Mouse (Mus musculus) midbrain, postnatal 0 days (tissue): ENCODE data around the gene Stk38l. TPM values are rescaled to one million over a fixed set of nuclear protein-coding genes. Genes with fewer than 3 reads are reported as not detected.

Source experiments
- ATAC-seq: fragments of 200-750 bp; cut with Nextera tagmentation; 2 replicates; pipeline ENCODE4 v1.8.0; 2017; ENCODE audit warnings: moderate number of reproducible peaks, mild to moderate bottlenecking, moderate TSS enrichment, moderate library complexity; ENCODE audit not compliant: low FRiP score
- DNase-seq: peaks from one replicate; pipeline ENCODE4 v3.0.0-alpha.2; 2015; ENCODE audit warnings: low spot score
- H3K27ac ChIP-seq: fragments of 300-500 bp; sonication (generic); 2 replicates; pipeline ENCODE4 v1.5.1; 2014; ENCODE audit warnings: low read depth, mild to moderate bottlenecking, low read length, mixed read lengths
- H3K27me3 ChIP-seq: fragments of 300-500 bp; sonication (generic); 2 replicates; pipeline ENCODE4 v1.6.1; 2014; ENCODE audit warnings: low read length, control low read depth, mixed read lengths; ENCODE audit not compliant: insufficient read depth
- H3K36me3 ChIP-seq: fragments of 300-500 bp; sonication (generic); 2 replicates; pipeline ENCODE4 v1.6.1; 2014; ENCODE audit warnings: low read length, control low read depth, mixed read lengths; ENCODE audit not compliant: insufficient read depth
- H3K4me1 ChIP-seq: fragments of 300-500 bp; sonication (generic); 2 replicates; pipeline ENCODE4 v1.6.1; 2014; ENCODE audit warnings: mild to moderate bottlenecking, control low read depth, antibody characterized with exemption, low read length, mixed read lengths; ENCODE audit not compliant: insufficient read depth
- H3K4me2 ChIP-seq: fragments of 300-500 bp; sonication (generic); 2 replicates; pipeline ENCODE4 v1.6.1; 2014; ENCODE audit warnings: low read depth, mild to moderate bottlenecking, low read length, mixed read lengths; ENCODE audit not compliant: poor library complexity, severe bottlenecking
- H3K4me3 ChIP-seq: fragments of 300-500 bp; sonication (generic); 2 replicates; pipeline ENCODE4 v1.5.1; 2014; ENCODE audit warnings: low read depth, mild to moderate bottlenecking, low read length, moderate library complexity
- H3K9ac ChIP-seq: fragments of 300-500 bp; sonication (generic); replicated peaks from 2 replicates; pipeline ENCODE4 v1.6.1; 2014; ENCODE audit warnings: mild to moderate bottlenecking, low read length, moderate library complexity, mixed read lengths; ENCODE audit not compliant: poor library complexity, severe bottlenecking
- H3K9me3 ChIP-seq: fragments of 300-500 bp; sonication (generic); 2 replicates; pipeline ENCODE4 v1.6.1; 2016; ENCODE audit warnings: low read length, control low read depth
- CTCF ChIP-seq: IDR thresholded peaks from 2 replicates; pipeline ENCODE4 v1.5.1; 2016; ENCODE audit warnings: antibody characterized with exemption, mild to moderate bottlenecking
- WGBS: fragments of 180-500 bp; shearing (Covaris S2); extraction: QIAGEN DNeasy Blood & Tissue Kit; methylation state at CpG from one replicate; pipeline ENCODE4 v1.1.7; 2014; 5-methylcytosine and 5-hydroxymethylcytosine counted together
- polyA plus RNA-seq: library from polyadenylated mRNA; unstranded; fragments of >200 nt; fragmentation: Nextera tagmentation; extraction: Ambion mirVana; gene quantifications from 2 replicates; pipeline ENCODE4 v1.2.1, GENCODE M21; 2015
- total RNA-seq: library from RNA; depleted of rRNA; stranded (reverse); fragments of >200 nt; gene quantifications from 2 replicates; pipeline ENCODE4 v1.2.3, GENCODE M21; 2014

Gene Stk38l
- total and polyA plus RNA-seq, 2 experiments from 2014 or later, result 6.6 to 12.4 TPM

DNA sequence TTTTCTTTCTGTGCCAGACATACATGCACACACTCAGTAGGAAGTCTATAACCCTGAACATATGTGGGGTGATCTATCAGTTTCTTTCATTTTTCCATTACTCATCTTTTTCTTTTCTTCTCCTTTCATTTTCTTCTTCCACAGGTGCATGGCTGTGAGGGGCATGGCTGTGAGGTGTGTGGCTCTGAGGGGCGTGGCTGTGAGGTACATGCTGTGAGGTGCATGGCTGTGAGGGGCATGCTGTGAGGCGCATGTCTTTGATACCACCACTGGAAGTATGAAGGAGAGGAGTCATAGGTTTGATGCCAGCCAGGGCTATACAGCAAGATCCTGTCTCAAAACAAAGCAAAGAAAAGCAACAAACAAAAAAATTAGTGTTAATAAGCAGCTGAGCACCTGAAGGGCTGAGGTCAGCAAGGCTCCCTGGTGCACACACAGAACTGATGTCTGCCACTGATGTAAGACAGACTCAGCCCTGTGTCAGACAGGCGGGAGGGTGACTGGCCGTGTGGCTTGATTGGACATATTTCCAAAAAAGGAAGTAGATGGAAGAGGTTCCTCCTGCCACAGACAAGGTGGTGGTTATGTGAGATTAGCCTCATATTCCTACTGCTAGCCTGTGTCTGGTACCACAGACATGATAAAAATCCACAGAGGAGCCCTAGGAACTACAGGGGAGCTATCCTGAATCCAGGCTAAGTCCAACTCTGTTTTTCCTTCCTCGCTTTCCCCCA, 38.2 kb upstream of the Stk38l start:
- H3K27me3 ChIP-seq, result no peaks in the 10 kb centered on the region
- no peak overlapping the region for H3K4me3 ChIP-seq
- no peaks in the 10 kb centered on the region for H3K4me1 ChIP-seq
- WGBS, result 82% methylated on average over 5 of the region's 5 CpGs
- H3K9ac ChIP-seq, result no peak overlapping the region
- DNase-seq, result no peak
- no peak for TF ChIP-seq CTCF
- H3K9me3 ChIP-seq, result no peaks in the 10 kb centered on the region
- H3K27ac ChIP-seq, result no peak overlapping the region
- no peaks in the 10 kb centered on the region for H3K36me3 ChIP-seq
- H3K4me2 ChIP-seq, result no peak overlapping the region
- no peak for ATAC-seq

DNA sequence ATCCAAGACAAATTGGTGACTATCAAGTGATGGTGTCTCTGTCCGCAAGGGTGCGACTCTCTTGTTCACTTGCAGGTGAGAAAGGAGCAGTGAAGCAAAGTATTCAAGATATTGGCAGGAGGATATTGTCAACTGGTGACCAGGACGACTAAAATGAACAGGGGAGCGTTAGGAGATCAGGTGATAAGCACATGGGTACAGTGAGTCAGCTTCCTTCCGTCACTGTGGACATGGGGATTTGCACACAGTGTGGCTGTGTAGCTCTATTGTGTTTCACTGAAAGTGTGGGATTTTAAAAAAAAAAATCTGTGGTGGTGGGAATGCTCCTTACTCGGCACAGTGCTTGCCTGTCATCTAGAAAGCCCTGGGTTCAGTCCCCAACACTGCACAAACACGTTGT, 36.8 kb upstream of the Stk38l start:
- Histone ChIP-seq H3K4me2 (no peak overlapping the region), H3K9me3 (no peaks in the 10 kb centered on the region), H3K27ac (no peak overlapping the region), H3K4me3 (no peak overlapping the region), H3K4me1 (no peaks in the 10 kb centered on the region), H3K27me3 (no peaks in the 10 kb centered on the region), H3K9ac (no peak overlapping the region), H3K36me3 (no peaks in the 10 kb centered on the region)
- 86% methylated on average over 7 of the region's 7 CpGs for WGBS
- ATAC-seq (no peak), DNase-seq (no peak)
- TF ChIP-seq CTCF, result no peak

DNA sequence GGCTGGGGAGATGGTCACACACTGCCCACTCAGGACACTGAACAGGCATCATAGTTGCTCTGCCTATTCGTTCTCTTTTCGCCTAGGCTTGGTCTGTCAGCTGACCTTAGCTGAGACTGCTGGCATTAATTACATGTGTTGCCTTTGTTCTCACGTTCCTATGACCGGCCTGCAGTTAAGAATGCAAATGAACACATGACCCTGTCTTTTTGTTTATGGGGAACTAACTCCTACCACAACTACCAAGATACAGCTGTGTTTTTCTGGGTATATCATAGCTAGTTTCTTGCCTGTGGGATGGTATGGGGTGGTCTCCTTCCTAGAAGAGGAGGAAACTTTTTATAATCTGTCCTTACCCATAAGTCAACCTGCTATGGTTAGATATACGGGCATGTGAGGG, 35.9 kb upstream of the Stk38l start:
- DNase-seq (no peak), ATAC-seq (no peak)
- no peak overlapping the region for H3K4me3 ChIP-seq
- H3K4me1 ChIP-seq, result no peaks in the 10 kb centered on the region
- no peaks in the 10 kb centered on the region for H3K9me3 ChIP-seq
- no peaks in the 10 kb centered on the region for H3K36me3 ChIP-seq
- H3K4me2 ChIP-seq, result no peak overlapping the region
- TF ChIP-seq CTCF, result no peak
- WGBS, result 85% methylated on average over 5 of the region's 5 CpGs
- no peak overlapping the region for H3K27ac ChIP-seq
- no peaks in the 10 kb centered on the region for H3K27me3 ChIP-seq
- no peak overlapping the region for H3K9ac ChIP-seq

DNA sequence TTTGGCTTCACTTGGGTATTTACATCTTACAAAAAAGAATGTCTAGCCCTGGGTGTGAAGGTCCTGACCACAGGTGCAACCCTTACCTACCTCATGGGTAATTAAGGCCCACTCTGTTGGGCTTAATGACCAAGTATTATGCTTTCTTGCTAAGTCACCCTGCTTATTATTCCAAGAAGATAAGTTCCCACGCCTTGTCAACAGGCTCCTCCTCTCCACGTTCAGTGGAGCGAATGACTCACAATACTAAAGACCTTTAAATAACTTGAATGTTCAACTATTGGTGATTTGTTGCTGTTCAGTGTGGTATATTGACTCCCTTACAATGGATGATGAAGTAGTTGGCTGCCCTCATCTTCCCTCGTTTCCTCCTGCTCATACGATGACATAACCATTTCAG, 27.0 kb upstream of the Stk38l start:
- H3K27me3 ChIP-seq, result no peaks in the 10 kb centered on the region
- H3K27ac ChIP-seq, result no peak overlapping the region
- WGBS, result 72% methylated on average over 5 of the region's 5 CpGs
- DNase-seq, result no peak
- no peak overlapping the region for H3K4me2 ChIP-seq
- H3K9ac ChIP-seq, result no peak overlapping the region
- no peak overlapping the region for H3K4me3 ChIP-seq
- H3K9me3 ChIP-seq, result no peaks in the 10 kb centered on the region
- no peaks in the 10 kb centered on the region for H3K4me1 ChIP-seq
- no peak for ATAC-seq
- TF ChIP-seq CTCF, result no peak
- no peaks in the 10 kb centered on the region for H3K36me3 ChIP-seq

DNA sequence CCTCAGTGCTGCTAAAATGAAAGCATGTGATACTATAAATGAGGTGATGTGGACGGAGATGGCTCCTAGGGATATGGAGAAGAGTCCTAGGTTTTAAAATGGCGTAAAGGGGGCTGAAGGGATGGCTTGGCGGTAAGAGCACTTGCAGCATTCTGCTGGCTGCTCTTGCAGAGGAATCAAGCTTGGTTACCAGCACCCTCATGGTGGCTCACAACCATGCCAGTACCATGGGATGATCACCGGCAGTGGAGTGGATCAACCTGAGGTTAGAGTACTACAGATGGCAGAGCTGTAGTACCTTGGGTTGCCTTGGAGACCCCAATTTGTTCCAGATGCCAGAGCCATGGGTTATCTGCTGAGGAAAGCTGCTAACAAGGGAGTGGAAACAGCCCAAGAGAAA, 26.4 kb upstream of the Stk38l start:
- Histone ChIP-seq H3K27me3 (no peaks in the 10 kb centered on the region), H3K36me3 (no peaks in the 10 kb centered on the region), H3K4me1 (no peaks in the 10 kb centered on the region), H3K9me3 (no peaks in the 10 kb centered on the region), H3K9ac (no peak overlapping the region), H3K27ac (no peak overlapping the region), H3K4me3 (no peak overlapping the region), H3K4me2 (no peak overlapping the region)
- TF ChIP-seq CTCF, result no peak
- WGBS, result 91% methylated on average over 4 of the region's 4 CpGs
- DNase-seq, result no peak
- ATAC-seq, result no peak

DNA sequence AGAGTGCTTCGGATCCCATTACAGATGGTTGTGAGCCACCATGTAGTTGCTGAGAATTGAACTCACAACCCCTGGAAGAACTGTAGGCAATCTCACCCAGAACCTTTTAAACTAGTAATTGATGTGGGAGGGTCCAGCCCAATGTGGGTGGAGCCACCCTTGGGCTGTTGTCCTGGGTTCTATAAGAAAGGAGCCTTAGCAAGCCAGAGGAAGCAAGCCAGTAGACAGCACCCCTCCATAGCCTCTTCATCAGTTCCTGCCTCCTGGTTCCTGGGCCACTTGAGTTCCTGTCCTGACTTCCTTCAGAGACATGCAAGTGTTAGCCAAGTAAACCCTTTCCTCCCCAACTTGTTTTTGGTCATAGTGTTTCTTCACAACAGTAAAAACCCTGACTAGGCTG, 24.3 kb upstream of the Stk38l start:
- Histone ChIP-seq H3K9me3 (no peaks in the 10 kb centered on the region), H3K27me3 (no peaks in the 10 kb centered on the region), H3K4me1 (no peaks in the 10 kb centered on the region), H3K4me2 (no peak overlapping the region), H3K4me3 (no peak overlapping the region), H3K36me3 (no peaks in the 10 kb centered on the region), H3K27ac (no peak overlapping the region), H3K9ac (no peak overlapping the region)
- ATAC-seq, result no peak
- no peak for TF ChIP-seq CTCF
- 97% methylated on average over 1 of the region's 1 CpGs for WGBS
- no peak for DNase-seq
